Mouse (Mus musculus) gastrocnemius, adult 2 months (tissue): ENCODE measurements around the gene Ltc4s. TPM values are rescaled to one million over a fixed set of nuclear protein-coding genes. Genes with fewer than 3 reads are reported as not detected.

ENCODE experiments used
- DNase-seq: peaks from one replicate; pipeline ENCODE4 v3.0.0; 2022
- H3K27ac ChIP-seq: fragments of 200-600 bp; 2 replicates; pipeline ENCODE4 v1.8.1; 2022; ENCODE audit warnings: mild to moderate bottlenecking
- H3K4me3 ChIP-seq: fragments of 200-600 bp; 2 replicates; pipeline ENCODE4 v1.8.1; 2022; ENCODE audit warnings: mild to moderate bottlenecking, moderate library complexity
- CTCF ChIP-seq: fragments of 200-600 bp; IDR thresholded peaks from 2 replicates; pipeline ENCODE4 v1.8.1; 2022; ENCODE audit warnings: antibody characterized with exemption, mild to moderate bottlenecking, moderate library complexity
- intact Hi-C: fragments of 180-260 bp; cut with DNase I; formaldehyde crosslinking; loops from one replicate; pipeline ENCODE4 v1.15.1; 2025
- total RNA-seq, 2 experiments: library from RNA; stranded (reverse); gene quantifications; 2 replicates each; pipeline ENCODE4 v1.2.3; 2021

Ltc4s gene
- total RNA-seq, 2 experiments from 2014 or later, result 2.1 to 3.2 TPM

DNA sequence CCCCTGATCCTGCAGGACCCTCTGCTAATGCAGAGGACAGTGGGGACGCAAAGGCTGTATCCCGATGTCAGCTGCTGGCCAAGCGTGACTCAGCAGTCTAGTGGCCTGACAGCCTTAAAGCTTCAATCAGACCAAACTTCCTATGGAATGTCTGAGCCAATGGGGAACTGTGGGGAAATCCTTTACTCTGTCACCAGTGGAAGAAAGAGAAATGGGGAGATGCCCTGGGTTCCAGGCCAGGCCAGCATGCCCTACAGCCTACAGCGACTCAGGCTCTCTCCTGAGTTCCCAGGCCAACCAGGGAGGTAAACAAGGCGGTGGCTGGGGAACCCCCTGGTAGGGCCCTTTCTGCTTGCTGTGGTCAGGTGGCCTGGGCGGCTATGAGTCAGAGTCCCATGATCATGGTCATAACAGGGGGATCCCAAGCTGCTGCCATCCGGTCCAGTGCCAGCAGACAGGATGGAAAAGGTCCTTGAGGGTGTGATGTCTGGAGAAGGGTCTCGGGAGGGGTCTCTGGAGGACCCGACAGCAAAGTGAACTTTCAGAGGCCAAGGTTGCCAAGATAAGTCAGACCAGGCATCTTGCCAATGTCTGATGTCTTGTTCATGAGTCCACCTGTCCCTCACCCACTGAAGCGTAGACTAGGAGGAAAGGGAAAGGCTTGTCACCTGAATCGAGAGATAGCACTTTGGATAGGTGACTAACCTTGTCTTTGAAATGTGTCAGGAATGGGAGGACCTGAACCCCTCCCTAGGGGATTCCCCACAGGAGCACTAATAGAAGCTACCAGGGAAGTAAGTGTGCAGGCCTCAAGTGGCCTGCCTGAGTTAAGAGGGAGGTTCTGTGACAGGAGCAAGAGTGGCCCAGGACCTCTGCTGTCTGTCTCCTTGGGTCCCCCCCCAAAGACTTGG is 25.3 kb downstream of the Ltc4s start:
- peak overlapping the region; percentile 100 for H3K27ac ChIP-seq
- intact Hi-C loops, result no loop called here
- TF ChIP-seq CTCF, result no peak
- H3K4me3 ChIP-seq, result peak overlapping the region; percentile 77
- peak; percentile 91 for DNase-seq

DNA sequence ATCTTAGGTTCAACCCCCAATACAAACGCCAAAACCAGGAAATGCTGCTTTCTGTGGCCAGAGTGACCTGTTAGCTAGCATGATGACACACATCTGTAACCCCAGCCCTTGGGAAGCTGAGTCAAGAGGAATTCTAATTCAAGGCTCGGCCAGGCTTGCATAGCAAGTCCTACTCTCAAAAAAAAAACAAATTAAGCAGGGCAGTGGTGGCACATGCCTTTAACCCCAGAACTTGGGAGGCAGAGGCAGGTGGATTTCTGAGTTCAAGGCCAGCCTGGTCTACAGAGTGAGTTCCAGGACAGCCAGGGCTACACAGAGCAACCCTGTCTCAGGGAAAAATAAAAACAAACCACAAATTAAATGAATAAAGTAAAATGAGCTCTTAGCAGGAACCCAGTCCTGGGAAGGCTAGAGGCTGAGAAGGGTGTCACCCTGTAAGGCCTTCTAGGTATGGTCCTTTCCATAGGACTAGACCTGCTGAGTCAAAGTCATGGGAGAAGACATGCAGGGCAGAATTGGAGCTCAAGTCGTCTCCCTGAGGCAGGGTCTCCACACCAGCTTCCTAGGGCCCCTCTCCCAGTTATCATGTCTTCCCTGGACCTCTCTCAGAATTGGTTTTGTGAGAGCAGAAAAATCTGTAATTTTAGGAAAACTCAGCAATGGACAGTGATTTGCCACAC is 26.2 kb downstream of the Ltc4s start:
- Histone ChIP-seq H3K27ac (peak overlapping the region; percentile 100), H3K4me3 (peak overlapping the region; percentile 77)
- no peak for TF ChIP-seq CTCF
- DNase-seq, result no peak
- intact Hi-C loops, result no loop called here

DNA sequence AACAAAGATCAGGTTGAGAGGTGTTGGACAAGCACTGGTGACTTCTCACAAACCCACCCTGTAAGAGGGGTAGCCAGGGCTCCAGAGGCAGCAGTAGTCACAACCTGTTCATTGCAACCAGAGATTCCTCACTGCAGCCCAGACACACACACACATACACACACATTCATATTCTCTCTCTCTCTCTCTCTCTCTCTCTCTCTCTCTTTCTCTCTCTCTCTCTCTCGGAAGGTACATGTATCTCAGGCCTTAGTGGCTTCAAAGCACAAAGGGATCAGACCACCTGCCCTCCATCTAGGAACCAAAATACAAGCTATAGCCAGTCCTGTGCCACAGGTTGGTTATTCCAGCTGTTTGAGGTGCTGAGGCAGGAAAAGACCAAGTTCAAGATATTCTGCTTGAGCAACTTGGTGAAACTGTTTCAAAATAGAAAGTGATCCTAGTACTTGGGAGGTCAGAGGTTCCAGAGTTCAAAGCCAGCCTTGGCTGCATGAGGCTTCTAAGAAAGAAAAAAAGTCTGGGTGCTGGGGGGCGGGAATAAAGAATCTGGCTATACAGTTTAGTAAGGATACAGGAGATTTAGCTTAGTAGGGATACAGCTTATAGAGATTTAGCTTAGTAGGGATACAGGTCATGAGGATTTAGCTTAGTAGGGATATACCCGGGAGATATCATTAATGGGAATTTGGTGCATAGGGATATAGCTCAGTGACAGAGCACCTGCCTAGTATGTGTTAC is 26.9 kb downstream of the Ltc4s start:
- H3K4me3 ChIP-seq, result peak overlapping the region; percentile 77
- no peak for DNase-seq
- peak overlapping the region; percentile 100 for H3K27ac ChIP-seq
- TF ChIP-seq CTCF, result no peak
- intact Hi-C loops, result loop anchor here (2.0 kb wide), 1 partner anchor 37 kb away; the partner anchor contains the start of gene Mrnip

DNA sequence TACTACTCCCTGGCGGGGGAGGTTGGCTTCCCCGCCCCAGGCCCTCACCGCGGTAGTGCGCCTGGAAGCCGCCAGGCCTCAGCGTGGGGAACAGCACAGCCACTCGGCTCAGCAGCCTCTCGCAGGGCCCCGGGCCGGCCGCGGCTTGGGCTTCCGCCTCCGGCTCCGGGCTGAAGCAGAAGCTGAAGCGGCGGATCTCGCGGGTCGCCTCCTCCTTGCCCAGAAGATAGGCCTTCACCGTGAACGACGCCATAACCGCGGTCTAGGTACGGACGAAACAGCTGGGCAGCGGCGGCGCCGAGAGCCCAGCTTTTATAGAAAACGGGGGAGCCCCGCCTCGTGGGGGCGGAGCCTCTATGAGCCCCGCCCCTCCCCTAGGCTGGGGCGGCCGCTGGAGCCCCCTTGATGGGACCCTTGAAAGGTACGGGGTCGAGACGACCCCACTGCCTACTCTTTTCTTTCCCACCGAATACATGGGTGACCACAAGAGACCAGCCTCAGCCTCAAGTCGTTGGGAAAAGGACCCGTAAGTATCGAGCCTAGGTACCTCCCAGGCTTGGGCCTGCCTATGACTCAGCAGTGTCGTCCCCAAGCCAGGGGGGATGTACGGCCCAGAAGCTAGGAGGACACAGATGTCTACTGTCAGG is 27.8 kb downstream of the Ltc4s start, which contains the start of the genes Sqstm1 and Mgat4b:
TSS of gene Sqstm1 (minus strand) at position 323 of the 647 bp plus-strand sequence.
TSS of gene Mgat4b (plus strand) at position 386 of the 647 bp plus-strand sequence.
- Histone ChIP-seq H3K4me3 (peak within 1 kb of the TSS; percentile 77), H3K27ac (peak within 1 kb of the TSS; percentile 100)
- intact Hi-C loops, result loop anchor here (2.0 kb wide), 1 partner anchor 36 kb away; the partner anchor contains the start of gene Mrnip
- 0 out of 2 replicates have a peak, but pooled peaks have one; percentile 2 for TF ChIP-seq CTCF
- peak; percentile 91 for DNase-seq

DNA sequence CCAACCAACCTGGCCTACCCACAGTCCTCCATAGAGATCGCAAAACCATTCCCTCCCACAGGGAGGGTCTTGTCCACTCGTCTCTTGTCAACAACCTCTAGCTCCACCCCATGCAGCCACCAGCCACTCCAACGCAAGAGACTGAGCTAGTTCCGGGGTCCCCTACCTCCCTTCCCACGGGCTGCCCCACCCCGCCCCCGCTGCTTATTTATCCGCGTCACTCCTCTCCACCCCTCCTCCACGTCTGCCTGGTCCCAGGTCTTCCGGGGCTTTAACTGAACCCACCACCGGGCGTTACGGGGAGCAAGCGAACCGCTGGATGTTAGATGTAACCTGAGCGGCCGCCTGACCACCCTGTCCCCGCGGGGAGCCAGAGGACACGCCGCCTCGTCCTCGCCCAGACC is 28.3 kb downstream of the Ltc4s start:
- intact Hi-C loops, result loop anchor here (2.0 kb wide), 1 partner anchor 35 kb away; the partner anchor contains the start of gene Mrnip

DNA sequence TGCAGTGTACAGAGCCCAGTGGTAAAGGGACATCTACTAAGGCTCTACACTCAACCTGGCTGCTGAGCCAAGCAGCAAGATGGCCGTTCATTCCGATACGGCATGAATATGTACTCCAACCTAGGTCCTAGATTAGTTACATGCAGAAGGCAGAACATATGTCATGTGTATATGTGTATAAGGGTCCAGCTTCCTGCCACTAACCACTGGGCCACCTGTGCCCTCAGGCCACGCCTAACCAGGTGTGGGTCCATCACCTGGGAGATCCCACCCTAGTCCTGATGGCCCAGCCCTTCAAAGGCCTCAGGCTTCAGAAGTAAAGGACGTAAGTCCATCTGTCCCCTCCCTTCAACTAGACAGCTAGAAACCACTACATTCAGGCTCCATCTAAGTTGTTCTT is 30.4 kb downstream of the Ltc4s start:
- no peak for DNase-seq
- H3K27ac ChIP-seq, result no peak overlapping the region; the same call in 1 of the 2 replicates
- TF ChIP-seq CTCF, result no peak
- intact Hi-C loops, result no loop called here
- H3K4me3 ChIP-seq, result peak overlapping the region; percentile 77

More for the DNA sequence above, 28.3 kb downstream of the Ltc4s start:
- peak overlapping the region; percentile 77 for H3K4me3 ChIP-seq
- H3K27ac ChIP-seq, result peak overlapping the region; percentile 100
- DNase-seq, result peak; percentile 94
- TF ChIP-seq CTCF, result no peak

DNA sequence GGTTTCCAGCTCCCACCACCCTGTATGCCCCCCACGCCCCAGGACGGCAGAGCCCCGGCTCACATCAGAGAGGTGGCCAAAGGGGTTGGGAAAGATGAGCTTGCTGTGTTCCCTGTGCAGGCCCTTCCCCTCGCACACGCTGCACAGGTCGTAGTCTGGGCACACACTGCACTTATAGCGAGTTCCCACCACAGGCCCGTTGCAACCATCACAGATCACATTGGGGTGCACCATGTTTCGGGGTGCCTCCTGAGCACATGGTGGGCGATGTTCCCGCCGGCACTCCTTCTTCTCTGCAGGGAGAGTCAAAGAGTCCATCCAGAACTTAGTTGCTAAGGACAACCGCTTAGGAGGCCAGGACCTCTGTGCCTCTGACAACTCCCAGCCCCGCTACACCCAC is 31.1 kb downstream of the Ltc4s start:
- no peak overlapping the region for H3K27ac ChIP-seq
- DNase-seq, result no peak
- no peak for TF ChIP-seq CTCF
- H3K4me3 ChIP-seq, result peak overlapping the region; percentile 77
- intact Hi-C loops, result no loop called here

DNA sequence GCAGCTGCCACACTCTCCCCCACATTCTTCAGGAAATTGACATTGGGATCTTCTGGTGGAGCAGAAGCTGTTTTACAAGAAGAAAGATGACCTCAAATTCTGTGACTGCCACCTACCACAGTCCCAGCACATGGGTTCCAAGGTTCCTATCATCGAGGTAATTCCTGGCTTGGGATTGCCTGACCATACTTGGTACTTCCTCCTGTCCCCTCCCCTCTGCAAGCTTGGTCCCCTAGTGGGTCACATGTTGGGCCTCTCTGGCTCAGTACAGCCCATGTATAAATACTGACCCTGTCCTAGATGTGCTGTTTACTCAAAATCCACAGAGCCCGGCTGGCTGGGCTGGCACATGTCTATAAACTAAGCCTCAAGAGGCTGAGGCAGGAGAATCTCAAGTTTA is 32.4 kb downstream of the Ltc4s start:
- intact Hi-C loops, result no loop called here
- no peak for TF ChIP-seq CTCF
- no peak for DNase-seq
- peak overlapping the region; percentile 41 for H3K27ac ChIP-seq
- peak overlapping the region; percentile 11 for H3K4me3 ChIP-seq

DNA sequence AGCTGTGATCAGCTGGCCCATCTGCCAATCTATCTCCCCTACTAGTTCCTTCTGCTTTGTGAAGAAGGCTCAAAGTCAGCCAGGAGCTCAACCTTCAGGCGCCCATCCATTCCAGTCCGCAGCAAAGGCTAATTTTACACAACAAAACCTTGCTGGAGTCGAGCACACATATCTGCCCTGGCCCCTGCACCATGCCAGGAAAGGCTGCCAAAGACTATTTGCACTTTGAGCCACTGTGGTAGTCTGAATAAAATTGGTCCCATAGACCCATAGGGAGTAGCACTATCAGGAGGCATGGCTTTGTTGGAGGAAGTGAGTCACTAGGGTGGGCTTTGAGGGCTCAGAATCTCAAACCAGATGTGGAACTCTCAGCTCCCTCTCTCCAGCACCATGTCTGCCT is 33.0 kb downstream of the Ltc4s start:
- peak overlapping the region; percentile 41 for H3K27ac ChIP-seq

DNA sequence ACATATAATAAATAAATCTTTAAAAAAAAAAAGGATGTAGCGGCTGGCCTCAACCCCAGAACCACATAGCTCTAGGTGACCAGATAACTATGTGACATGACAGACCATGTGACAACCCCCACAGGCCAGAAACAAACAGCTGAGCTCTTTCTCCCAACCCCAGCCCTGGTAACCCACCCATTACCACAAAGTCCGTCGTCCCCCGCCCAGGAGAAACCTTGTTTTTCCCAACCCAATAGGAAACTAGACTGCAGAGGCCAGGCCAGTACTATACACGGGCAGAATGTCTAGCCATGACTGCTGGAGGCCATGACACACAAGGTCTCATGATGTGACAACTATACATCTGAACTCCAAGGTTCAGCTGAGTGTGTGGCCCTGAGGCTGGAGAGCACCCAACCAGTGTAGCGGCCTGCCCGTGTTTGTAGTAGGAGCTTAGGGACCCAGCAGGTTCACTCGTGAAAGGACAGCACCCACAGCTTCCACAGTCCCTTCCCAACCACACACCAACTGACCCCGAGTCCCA is 35.1 kb downstream of the Ltc4s start:
- Histone ChIP-seq H3K4me3 (no peak overlapping the region), H3K27ac (no peak overlapping the region)
- no peak for TF ChIP-seq CTCF
- intact Hi-C loops, result no loop called here
- DNase-seq, result no peak

More for the DNA sequence above, 33.0 kb downstream of the Ltc4s start:
- DNase-seq, result peak; percentile 55
- no peak overlapping the region for H3K4me3 ChIP-seq
- TF ChIP-seq CTCF, result no peak
- intact Hi-C loops, result no loop called here

DNA sequence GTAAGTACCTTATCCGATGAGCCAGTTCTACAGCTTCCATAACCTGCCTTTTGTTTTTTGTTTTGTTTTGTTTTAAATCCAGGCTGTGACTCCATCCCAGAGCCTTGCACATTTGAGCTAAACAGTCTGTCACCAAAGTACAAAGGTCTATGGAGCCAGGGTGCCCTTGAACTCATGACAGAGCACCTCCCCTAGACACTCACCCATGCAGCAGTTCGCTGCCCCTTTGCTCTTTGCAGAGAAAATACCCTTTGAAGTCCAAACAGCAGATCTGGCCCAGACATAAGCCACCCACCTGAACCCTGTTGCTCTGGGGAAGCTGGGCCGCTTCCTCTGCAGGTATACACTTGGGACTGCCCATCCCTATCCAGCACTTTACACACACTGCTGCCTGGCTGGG is 36.8 kb downstream of the Ltc4s start:
- intact Hi-C loops, result no loop called here
- DNase-seq, result no peak
- H3K27ac ChIP-seq, result no peak overlapping the region
- TF ChIP-seq CTCF, result no peak
- no peak overlapping the region for H3K4me3 ChIP-seq
